Mouse (Mus musculus) liver, adult 2 months (tissue): ENCODE measurements at regions not wholly inside any gene's neighbourhood (a gene's known extent, or its start where the extent isn't known, plus 50 kb on each side); places are given as distances from the start of the nearest gene placed in this dataset.

Experiments
- DNase-seq: peaks from one replicate; pipeline ENCODE4 v3.0.0-alpha.2; 2011; ENCODE audit warnings: low read depth, low spot score; ENCODE audit errors: extremely low read depth
- H3K27ac ChIP-seq: fragments of 200-500 bp; replicated peaks from 2 replicates; pipeline ENCODE4 v1.5.1; 2012; ENCODE audit warnings: low read depth, mild to moderate bottlenecking, control low read depth, inconsistent platforms, low read length; ENCODE audit not compliant: insufficient read depth
- H3K27me3 ChIP-seq: fragments of 200-500 bp; 2 replicates; pipeline ENCODE4 v1.6.1; 2012; ENCODE audit warnings: mild to moderate bottlenecking, moderate library complexity, low read length, inconsistent platforms; ENCODE audit not compliant: control insufficient read depth, insufficient read depth
- H3K36me3 ChIP-seq: fragments of 200-500 bp; 2 replicates; pipeline ENCODE4 v1.6.1; 2012; ENCODE audit warnings: low read length, inconsistent platforms; ENCODE audit not compliant: control insufficient read depth, insufficient read depth
- H3K4me1 ChIP-seq: fragments of 200-500 bp; 2 replicates; pipeline ENCODE4 v1.6.1; 2011; ENCODE audit warnings: low read length; ENCODE audit not compliant: control insufficient read depth, insufficient read depth
- H3K4me3 ChIP-seq: fragments of 200-500 bp; 2 replicates; pipeline ENCODE4 v1.5.1; 2011; ENCODE audit warnings: low read depth, mild to moderate bottlenecking, control low read depth, low read length, moderate library complexity; ENCODE audit not compliant: insufficient read depth
- H3K79me2 ChIP-seq: fragments of 200-500 bp; 2 replicates; pipeline ENCODE4 v1.6.1; 2012; ENCODE audit warnings: inconsistent platforms, mild to moderate bottlenecking, low read length, moderate library complexity; ENCODE audit not compliant: control insufficient read depth, insufficient read depth
- H3K9ac ChIP-seq: fragments of 200-500 bp; 2 replicates; pipeline ENCODE4 v1.6.1; 2012; ENCODE audit warnings: low read depth, mild to moderate bottlenecking, control low read depth, inconsistent platforms, low read length
- CTCF ChIP-seq: fragments of 200-500 bp; IDR thresholded peaks from 2 replicates; pipeline ENCODE4 v1.5.1; 2011; ENCODE audit warnings: low read depth, low read length, control low read depth
- POLR2A ChIP-seq: fragments of 200-500 bp; IDR thresholded peaks from 2 replicates; pipeline ENCODE4 v1.6.1; 2011; ENCODE audit warnings: low read length, control low read depth; ENCODE audit not compliant: insufficient read depth; ENCODE audit errors: extremely low read depth
- WGBS: fragments of 180-500 bp; shearing (Covaris S2); methylation state at CpG from one replicate; pipeline ENCODE4 v1.1.7; 2018; 5-methylcytosine and 5-hydroxymethylcytosine counted together

DNA sequence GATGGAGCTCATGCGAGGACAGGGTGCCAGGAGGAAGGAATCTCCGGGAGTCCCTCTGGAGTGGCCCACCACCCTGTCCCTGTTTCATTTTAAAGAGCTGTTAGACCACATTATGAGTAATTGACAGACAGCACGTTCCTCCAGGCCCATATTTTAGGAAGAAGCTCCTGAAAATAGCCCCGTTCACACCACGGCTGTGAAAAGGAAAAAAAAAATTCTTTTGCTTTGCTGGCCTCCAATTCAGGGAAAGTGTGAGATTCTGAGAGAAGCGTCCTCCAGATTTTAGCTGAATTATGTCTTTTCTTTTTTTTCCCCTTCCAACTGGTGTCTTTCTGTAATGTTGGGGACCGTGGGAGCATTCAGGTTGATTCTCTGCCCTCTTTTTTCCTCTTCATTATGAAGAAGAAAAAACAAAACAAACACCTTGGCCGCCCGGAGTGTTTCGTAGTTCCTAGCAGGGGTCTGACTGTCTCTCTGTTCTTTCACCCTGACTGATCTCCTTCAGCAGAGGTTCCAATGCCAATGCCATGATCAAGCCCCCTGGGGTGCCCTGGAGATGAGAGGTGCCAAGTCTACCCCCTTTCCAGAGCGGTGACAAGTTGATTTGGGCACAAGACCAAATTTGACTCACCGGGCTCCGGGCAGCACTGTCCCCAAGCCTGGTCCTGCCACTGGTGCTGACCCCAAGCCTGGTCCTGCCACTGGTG, 277.6 kb upstream of the Sulf2 start:
- Histone ChIP-seq H3K27me3 (no peaks in the 10 kb centered on the region), H3K9ac (no peak overlapping the region), H3K4me1 (no peaks in the 10 kb centered on the region), H3K4me3 (no peak overlapping the region), H3K27ac (no peak overlapping the region), H3K79me2 (no peaks in the 10 kb centered on the region), H3K36me3 (no peaks in the 10 kb centered on the region)
- 88% methylated on average over 13 of the region's 13 CpGs for WGBS
- no peak for TF ChIP-seq POLR2A
- TF ChIP-seq CTCF: no peak
- DNase-seq: no peak

DNA sequence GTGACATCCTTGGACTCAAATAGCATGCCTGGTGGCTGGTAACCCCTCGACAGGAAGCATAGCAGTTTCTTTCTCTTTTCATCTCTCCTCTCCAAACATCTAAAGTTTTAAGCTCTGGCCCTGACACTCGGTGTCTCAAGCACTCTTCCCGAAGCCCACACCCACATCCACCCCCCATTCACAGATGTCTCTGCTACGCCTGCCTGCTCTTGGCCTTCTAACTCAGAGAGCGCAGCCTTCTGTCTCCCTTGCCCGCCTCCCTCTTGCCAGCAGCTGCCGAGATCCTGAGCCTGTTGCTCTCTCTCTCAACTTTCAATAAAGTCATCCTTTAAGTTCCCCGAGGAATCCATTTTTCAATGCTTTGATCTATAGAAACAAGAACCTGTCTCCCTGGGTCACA, 277.1 kb upstream of the Sulf2 start:
- no peak overlapping the region for H3K9ac ChIP-seq
- H3K36me3 ChIP-seq: no peaks in the 10 kb centered on the region
- WGBS: 82% methylated on average over 8 of the region's 8 CpGs
- no peak for DNase-seq
- no peak overlapping the region for H3K27ac ChIP-seq
- no peak overlapping the region for H3K4me3 ChIP-seq
- TF ChIP-seq CTCF (no peak), POLR2A (no peak)
- H3K79me2 ChIP-seq: no peaks in the 10 kb centered on the region
- no peaks in the 10 kb centered on the region for H3K27me3 ChIP-seq
- H3K4me1 ChIP-seq: no peaks in the 10 kb centered on the region

DNA sequence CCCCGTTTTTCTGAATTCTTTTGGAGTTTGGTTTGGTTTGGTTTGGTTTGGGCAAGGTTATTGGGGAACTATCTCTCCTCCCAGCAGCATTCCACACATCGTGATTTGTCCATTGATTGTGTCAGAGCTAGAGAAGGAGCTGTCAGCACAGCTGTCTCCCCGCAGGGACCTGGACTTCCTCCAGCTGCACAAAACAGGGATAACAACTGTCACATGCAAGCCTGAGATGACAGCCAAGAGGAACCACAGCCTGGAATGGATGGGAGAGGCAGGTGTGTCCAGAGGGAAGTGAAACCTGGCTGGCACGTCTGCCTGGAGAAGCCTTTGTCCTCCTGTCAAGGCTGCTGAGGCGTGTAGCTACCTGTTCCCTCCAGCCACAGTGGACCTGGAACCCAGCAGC, 274.5 kb upstream of the Sulf2 start:
- no peaks in the 10 kb centered on the region for H3K27me3 ChIP-seq
- H3K79me2 ChIP-seq: no peaks in the 10 kb centered on the region
- WGBS: 39% methylated on average over 5 of the region's 5 CpGs
- no peak overlapping the region for H3K9ac ChIP-seq
- H3K27ac ChIP-seq: no peak overlapping the region
- H3K4me1 ChIP-seq: no peaks in the 10 kb centered on the region
- no peak overlapping the region for H3K4me3 ChIP-seq
- H3K36me3 ChIP-seq: no peaks in the 10 kb centered on the region
- no peak for TF ChIP-seq POLR2A
- no peak for TF ChIP-seq CTCF
- DNase-seq: no peak

DNA sequence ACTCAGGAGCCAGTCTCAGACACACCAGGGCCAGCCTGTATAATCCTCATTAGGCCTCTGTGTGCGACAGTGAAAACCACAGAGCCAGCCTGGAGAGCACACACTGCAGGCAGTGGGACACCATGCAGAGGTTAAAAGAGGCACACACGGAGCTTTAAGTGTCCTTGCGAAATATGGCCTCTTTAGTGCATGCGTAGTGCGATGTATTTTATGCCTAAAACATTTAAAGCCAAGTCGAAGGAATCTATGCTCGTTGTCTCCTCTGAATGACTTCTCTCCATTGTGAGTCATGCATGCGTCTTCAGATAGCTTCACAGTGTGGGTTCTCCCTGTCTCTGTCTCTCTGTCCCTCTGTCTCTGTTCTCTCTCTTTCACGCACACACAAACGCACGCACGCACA, 274.0 kb upstream of the Sulf2 start:
- 85% methylated on average over 12 of the region's 12 CpGs for WGBS
- H3K36me3 ChIP-seq: no peaks in the 10 kb centered on the region
- TF ChIP-seq POLR2A (no peak), CTCF (no peak)
- no peak overlapping the region for H3K27ac ChIP-seq
- H3K4me1 ChIP-seq: no peaks in the 10 kb centered on the region
- no peak for DNase-seq
- H3K27me3 ChIP-seq: no peaks in the 10 kb centered on the region
- H3K9ac ChIP-seq: no peak overlapping the region
- H3K79me2 ChIP-seq: no peaks in the 10 kb centered on the region
- no peak overlapping the region for H3K4me3 ChIP-seq

DNA sequence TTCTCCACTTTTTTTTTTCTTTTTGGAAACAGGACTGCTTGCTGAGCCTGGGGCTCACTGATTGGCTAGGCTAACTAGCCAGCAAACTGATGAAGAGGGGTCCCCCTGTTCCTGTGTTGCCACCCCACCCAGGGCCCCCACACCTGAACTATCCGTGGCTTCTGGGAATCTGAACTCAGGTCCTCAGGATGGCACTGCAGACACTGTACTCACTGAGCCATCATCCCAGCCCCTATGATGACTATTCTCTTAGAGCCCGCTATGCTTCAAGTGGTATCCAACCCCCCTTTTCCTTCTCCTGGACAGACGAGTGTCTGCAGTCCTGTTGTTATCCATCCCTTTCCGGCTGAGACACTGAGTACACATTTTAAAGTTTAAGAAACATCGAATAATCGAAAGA, 271.9 kb upstream of the Sulf2 start:
- H3K36me3 ChIP-seq: no peaks in the 10 kb centered on the region
- no peak overlapping the region for H3K4me3 ChIP-seq
- no peak overlapping the region for H3K9ac ChIP-seq
- no peaks in the 10 kb centered on the region for H3K79me2 ChIP-seq
- H3K4me1 ChIP-seq: no peaks in the 10 kb centered on the region
- 71% methylated on average over 6 of the region's 6 CpGs for WGBS
- TF ChIP-seq CTCF: no peak
- TF ChIP-seq POLR2A: no peak
- H3K27ac ChIP-seq: no peak overlapping the region
- no peaks in the 10 kb centered on the region for H3K27me3 ChIP-seq
- no peak for DNase-seq

DNA sequence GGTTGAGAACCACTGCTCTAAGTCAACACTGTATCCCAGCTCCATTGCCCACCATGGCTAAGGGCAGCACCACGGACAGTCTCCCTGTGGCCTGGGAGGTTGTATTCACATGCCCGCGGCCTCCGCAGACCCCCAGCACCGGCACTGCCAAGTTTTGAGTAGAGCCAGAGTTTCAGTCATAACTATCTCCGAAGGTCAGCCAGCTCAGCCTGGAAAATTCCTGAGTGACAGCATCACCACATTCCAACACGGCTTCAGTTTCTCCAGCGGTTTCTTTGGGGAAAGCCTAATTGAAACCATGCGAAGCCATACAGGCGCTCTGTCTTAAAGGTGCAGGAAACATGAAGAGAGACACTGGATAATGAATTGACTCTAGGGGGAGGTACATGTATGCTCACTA, 271.5 kb upstream of the Sulf2 start:
- Histone ChIP-seq H3K9ac (no peak overlapping the region), H3K27ac (no peak overlapping the region), H3K79me2 (no peaks in the 10 kb centered on the region), H3K4me3 (no peak overlapping the region), H3K36me3 (no peaks in the 10 kb centered on the region), H3K27me3 (no peaks in the 10 kb centered on the region), H3K4me1 (no peaks in the 10 kb centered on the region)
- DNase-seq: no peak
- WGBS: 62% methylated on average over 10 of the region's 10 CpGs
- no peak for TF ChIP-seq CTCF
- TF ChIP-seq POLR2A: no peak
